Mouse (Mus musculus) neural tube, embryonic 11.5 days (tissue): Measurements from ENCODE around the gene Fam53a. TPM values are rescaled to one million over a fixed set of nuclear protein-coding genes. Genes with fewer than 3 reads are reported as not detected.

ENCODE experiments used
- ATAC-seq: fragments of 200-750 bp; cut with Nextera tagmentation; 2 replicates; pipeline ENCODE4 v1.8.0; 2017; ENCODE audit warnings: moderate number of reproducible peaks, mild to moderate bottlenecking, moderate TSS enrichment, moderate library complexity; ENCODE audit not compliant: insufficient read depth, low FRiP score, low TSS enrichment
- DNase-seq: peaks from one replicate; pipeline ENCODE4 v3.0.0-alpha.2; 2015; ENCODE audit warnings: low spot score
- H3K27ac ChIP-seq: fragments of 300-500 bp; sonication (generic); 2 replicates; pipeline ENCODE4 v1.5.1; 2014; ENCODE audit warnings: low read depth, mild to moderate bottlenecking, low read length
- H3K27me3 ChIP-seq: fragments of 300-500 bp; sonication (generic); 2 replicates; pipeline ENCODE4 v1.6.1; 2014; ENCODE audit warnings: mild to moderate bottlenecking, low read length, mixed read lengths; ENCODE audit not compliant: control insufficient read depth, insufficient read depth
- H3K36me3 ChIP-seq: fragments of 300-500 bp; sonication (generic); 2 replicates; pipeline ENCODE4 v1.6.1; 2014; ENCODE audit warnings: mild to moderate bottlenecking, low read length, moderate library complexity, mixed read lengths; ENCODE audit not compliant: control insufficient read depth, insufficient read depth
- H3K4me1 ChIP-seq: fragments of 300-500 bp; sonication (generic); 2 replicates; pipeline ENCODE4 v1.6.1; 2014; ENCODE audit warnings: low read length, mixed read lengths; ENCODE audit not compliant: control insufficient read depth, insufficient read depth
- H3K4me2 ChIP-seq: fragments of 300-500 bp; sonication (generic); 2 replicates; pipeline ENCODE4 v1.6.1; 2014; ENCODE audit warnings: low read depth, mild to moderate bottlenecking, moderate library complexity
- H3K4me3 ChIP-seq: fragments of 300-500 bp; sonication (generic); 2 replicates; pipeline ENCODE4 v1.5.1; 2014; ENCODE audit warnings: low read depth, low read length
- H3K9ac ChIP-seq: fragments of 300-500 bp; sonication (generic); 2 replicates; pipeline ENCODE4 v1.6.1; 2014; ENCODE audit warnings: mild to moderate bottlenecking, low read length
- H3K9me3 ChIP-seq: fragments of 300-500 bp; sonication (generic); 2 replicates; pipeline ENCODE4 v1.6.1; 2016; ENCODE audit warnings: low read length; ENCODE audit not compliant: control insufficient read depth
- WGBS: fragments of 180-500 bp; shearing (Covaris S2); extraction: QIAGEN DNeasy Blood & Tissue Kit; methylation state at CpG from one replicate; pipeline ENCODE4 v1.1.7; 2014; 5-methylcytosine and 5-hydroxymethylcytosine counted together
- polyA plus RNA-seq: library from polyadenylated mRNA; unstranded; fragments of >200 nt; fragmentation: Nextera tagmentation; extraction: Ambion mirVana; gene quantifications from 2 replicates; pipeline ENCODE4 v1.2.1, GENCODE M21; 2014

Gene Fam53a
- polyA plus RNA-seq, 1 experiment from 2014 or later: 53.4 TPM

- no peak overlapping the region for H3K4me3 ChIP-seq
- WGBS: 74% methylated on average over 3 of the region's 3 CpGs
Observed at GRCm38 (mm10) chr5:33623766-33624165, 5.7 kb downstream of the Fam53a start.

GRCm38 (mm10) chr5:33622671-33623070 is 6.8 kb downstream of the Fam53a start:
- ATAC-seq: no peak
- 95% methylated on average over 2 of the region's 2 CpGs for WGBS
- H3K4me2 ChIP-seq: no peak overlapping the region

More at GRCm38 (mm10) chr5:33623766-33624165, 5.7 kb downstream of the Fam53a start:
- no peaks in the 10 kb centered on the region for H3K36me3 ChIP-seq
- H3K27ac ChIP-seq: no peak overlapping the region
- ATAC-seq: no peak
- H3K4me1 ChIP-seq: peaks cover 6% of the 10 kb centered on the region; the same call in 1 of the 2 replicates
- no peaks in the 10 kb centered on the region for H3K9me3 ChIP-seq
- DNase-seq: no peak
- no peaks in the 10 kb centered on the region for H3K27me3 ChIP-seq
- no peak overlapping the region for H3K4me2 ChIP-seq
- H3K9ac ChIP-seq: no peak overlapping the region

GRCm38 (mm10) chr5:33614391-33614790 is 15.0 kb downstream of the Fam53a start:
- WGBS: 87% methylated on average over 6 of the region's 6 CpGs
- DNase-seq (no peak), ATAC-seq (no peak)
- Histone ChIP-seq H3K9me3 (no peaks in the 10 kb centered on the region), H3K36me3 (peaks cover 2% of the 10 kb centered on the region; the same call in 1 of the 2 replicates), H3K4me3 (no peak overlapping the region), H3K27ac (no peak overlapping the region), H3K4me2 (no peak overlapping the region), H3K27me3 (no peaks in the 10 kb centered on the region), H3K9ac (no peak overlapping the region), H3K4me1 (no peaks in the 10 kb centered on the region)

More at GRCm38 (mm10) chr5:33622671-33623070, 6.8 kb downstream of the Fam53a start:
- Histone ChIP-seq H3K27me3 (no peaks in the 10 kb centered on the region), H3K4me1 (no peaks in the 10 kb centered on the region), H3K36me3 (no peaks in the 10 kb centered on the region), H3K4me3 (no peak overlapping the region), H3K9me3 (no peaks in the 10 kb centered on the region), H3K9ac (no peak overlapping the region), H3K27ac (no peak overlapping the region)
- DNase-seq: no peak

- no peaks in the 10 kb centered on the region for H3K4me1 ChIP-seq
Observed at GRCm38 (mm10) chr5:33611795-33612194, 17.6 kb downstream of the Fam53a start.

GRCm38 (mm10) chr5:33609226-33609625 is 20.2 kb downstream of the Fam53a start:
- Histone ChIP-seq H3K27ac (no peak overlapping the region), H3K36me3 (peaks cover 8% of the 10 kb centered on the region), H3K4me3 (no peak overlapping the region), H3K4me1 (no peaks in the 10 kb centered on the region), H3K27me3 (no peaks in the 10 kb centered on the region), H3K9me3 (no peaks in the 10 kb centered on the region), H3K9ac (no peak overlapping the region), H3K4me2 (no peak overlapping the region)
- WGBS: 83% methylated on average over 1 of the region's 1 CpGs
- DNase-seq (no peak), ATAC-seq (no peak)

More at GRCm38 (mm10) chr5:33611795-33612194, 17.6 kb downstream of the Fam53a start:
- Histone ChIP-seq H3K27ac (no peak overlapping the region), H3K4me3 (no peak overlapping the region), H3K9ac (no peak overlapping the region), H3K9me3 (no peaks in the 10 kb centered on the region), H3K4me2 (no peak overlapping the region), H3K27me3 (no peaks in the 10 kb centered on the region), H3K36me3 (peaks cover 8% of the 10 kb centered on the region)
- ATAC-seq (no peak), DNase-seq (no peak)
- WGBS: 90% methylated on average over 1 of the region's 1 CpGs

- H3K27me3 ChIP-seq: no peaks in the 10 kb centered on the region
- H3K4me1 ChIP-seq: no peaks in the 10 kb centered on the region
- WGBS: 97% methylated on average over 15 of the region's 15 CpGs
- ATAC-seq: no peak
- no peak overlapping the region for H3K9ac ChIP-seq
- H3K27ac ChIP-seq: no peak overlapping the region
- H3K36me3 ChIP-seq: peaks cover 8% of the 10 kb centered on the region
- H3K9me3 ChIP-seq: no peaks in the 10 kb centered on the region
- no peak overlapping the region for H3K4me2 ChIP-seq
- no peak overlapping the region for H3K4me3 ChIP-seq
- no peak for DNase-seq
Observed at GRCm38 (mm10) chr5:33607434-33607833, 22.0 kb downstream of the Fam53a start.

- 82% methylated on average over 7 of the region's 7 CpGs for WGBS
- H3K36me3 ChIP-seq: peaks cover 8% of the 10 kb centered on the region
Observed at GRCm38 (mm10) chr5:33606631-33607030, 22.8 kb downstream of the Fam53a start.

GRCm38 (mm10) chr5:33605314-33605713 is 24.1 kb downstream of the Fam53a start:
- H3K4me2 ChIP-seq: no peak overlapping the region
- DNase-seq (no peak), ATAC-seq (no peak)
- H3K4me3 ChIP-seq: no peak overlapping the region
- H3K36me3 ChIP-seq: peaks cover 8% of the 10 kb centered on the region
- H3K4me1 ChIP-seq: no peaks in the 10 kb centered on the region
- H3K9ac ChIP-seq: no peak overlapping the region
- no peaks in the 10 kb centered on the region for H3K27me3 ChIP-seq
- no peak overlapping the region for H3K27ac ChIP-seq
- no peaks in the 10 kb centered on the region for H3K9me3 ChIP-seq
- 92% methylated on average over 5 of the region's 5 CpGs for WGBS

More at GRCm38 (mm10) chr5:33606631-33607030, 22.8 kb downstream of the Fam53a start:
- H3K27ac ChIP-seq: no peak overlapping the region
- H3K4me3 ChIP-seq: no peak overlapping the region
- H3K27me3 ChIP-seq: no peaks in the 10 kb centered on the region
- H3K4me1 ChIP-seq: no peaks in the 10 kb centered on the region
- H3K9ac ChIP-seq: no peak overlapping the region
- no peak overlapping the region for H3K4me2 ChIP-seq
- no peak for ATAC-seq
- DNase-seq: no peak
- no peaks in the 10 kb centered on the region for H3K9me3 ChIP-seq

GRCm38 (mm10) chr5:33593620-33594019 is 35.8 kb downstream of the Fam53a start:
- no peak for ATAC-seq
- H3K4me1 ChIP-seq: no peaks in the 10 kb centered on the region
- no peaks in the 10 kb centered on the region for H3K9me3 ChIP-seq
- DNase-seq: peak; percentile 25
- no peak overlapping the region for H3K9ac ChIP-seq
- no peak overlapping the region for H3K4me3 ChIP-seq
- no peaks in the 10 kb centered on the region for H3K36me3 ChIP-seq
- H3K27ac ChIP-seq: no peak overlapping the region
- H3K4me2 ChIP-seq: no peak overlapping the region
- no peaks in the 10 kb centered on the region for H3K27me3 ChIP-seq
- WGBS: 41% methylated on average over 2 of the region's 2 CpGs
